Mouse (Mus musculus): ENCODE data around the gene Dennd1a. TPM values are rescaled to one million over a fixed set of nuclear protein-coding genes. Genes with fewer than 3 reads are reported as not detected.

Gene Dennd1a
- polyA plus RNA-seq, 1 experiment, result 36.2 TPM

GRCm38 (mm10) chr2:37757016-37757415 is 530.2 kb downstream of the Dennd1a start:
- no peak for TF ChIP-seq CTCF (conservative IDR thresholded peaks at IDR 0.05; ENCODE audit: insufficient read depth, insufficient read length, low read depth, low read length)
- TF ChIP-seq POLR2A (IDR thresholded peaks at IDR 0.05; ENCODE audit: low read depth, low read length), result no peak

GRCm38 (mm10) chr2:37756220-37756930 is 530.8 kb downstream of the Dennd1a start:
- WGBS, result 89% methylated on average over 2 of the region's 2 CpGs
- DNase-seq, result no peak

More at GRCm38 (mm10) chr2:37757016-37757415, 530.2 kb downstream of the Dennd1a start:
- Histone ChIP-seq H3K4me3 (ENCODE audit: insufficient read depth, low read depth, low read length) (no peak overlapping the region), H3K36me3 (ENCODE audit: control insufficient read depth, insufficient read depth, low read length) (no peaks in the 10 kb centered on the region), H3K4me1 (ENCODE audit: control insufficient read depth, insufficient read depth, low read length) (no peaks in the 10 kb centered on the region), H3K27me3 (replicated peaks; ENCODE audit: control insufficient read depth, insufficient read depth, low read length) (no peaks in the 10 kb centered on the region), H3K27ac (ENCODE audit: insufficient read depth, low read depth, low read length) (no peak overlapping the region)
- 84% methylated on average over 5 of the region's 5 CpGs for WGBS
- no peak for DNase-seq

GRCm38 (mm10) chr2:37751114-37751513 is 536.1 kb downstream of the Dennd1a start:
- no peak for DNase-seq
- WGBS, result 94% methylated on average over 1 of the region's 1 CpGs
- Histone ChIP-seq H3K27ac (ENCODE audit: insufficient read depth, low read depth, low read length) (no peak overlapping the region), H3K4me3 (ENCODE audit: insufficient read depth, low read depth, low read length) (no peak overlapping the region), H3K4me1 (ENCODE audit: control insufficient read depth, insufficient read depth, low read length) (peaks cover 4% of the 10 kb centered on the region; the same call in 1 of the 2 replicates), H3K27me3 (replicated peaks; ENCODE audit: control insufficient read depth, insufficient read depth, low read length) (no peaks in the 10 kb centered on the region), H3K36me3 (ENCODE audit: control insufficient read depth, insufficient read depth, low read length) (no peaks in the 10 kb centered on the region)
- TF ChIP-seq POLR2A (IDR thresholded peaks at IDR 0.05; ENCODE audit: low read depth, low read length) (no peak), CTCF (conservative IDR thresholded peaks at IDR 0.05; ENCODE audit: insufficient read depth, insufficient read length, low read depth, low read length) (no peak)

More at GRCm38 (mm10) chr2:37756220-37756930, 530.8 kb downstream of the Dennd1a start:
- TF ChIP-seq CTCF (conservative IDR thresholded peaks at IDR 0.05; ENCODE audit: insufficient read depth, insufficient read length, low read depth, low read length) (no peak), POLR2A (IDR thresholded peaks at IDR 0.05; ENCODE audit: low read depth, low read length) (no peak)
- Histone ChIP-seq H3K4me3 (ENCODE audit: insufficient read depth, low read depth, low read length) (no peak overlapping the region), H3K4me1 (ENCODE audit: control insufficient read depth, insufficient read depth, low read length) (no peaks in the 10 kb centered on the region), H3K27ac (ENCODE audit: insufficient read depth, low read depth, low read length) (no peak overlapping the region), H3K36me3 (ENCODE audit: control insufficient read depth, insufficient read depth, low read length) (no peaks in the 10 kb centered on the region), H3K27me3 (replicated peaks; ENCODE audit: control insufficient read depth, insufficient read depth, low read length) (no peaks in the 10 kb centered on the region)

DNA sequence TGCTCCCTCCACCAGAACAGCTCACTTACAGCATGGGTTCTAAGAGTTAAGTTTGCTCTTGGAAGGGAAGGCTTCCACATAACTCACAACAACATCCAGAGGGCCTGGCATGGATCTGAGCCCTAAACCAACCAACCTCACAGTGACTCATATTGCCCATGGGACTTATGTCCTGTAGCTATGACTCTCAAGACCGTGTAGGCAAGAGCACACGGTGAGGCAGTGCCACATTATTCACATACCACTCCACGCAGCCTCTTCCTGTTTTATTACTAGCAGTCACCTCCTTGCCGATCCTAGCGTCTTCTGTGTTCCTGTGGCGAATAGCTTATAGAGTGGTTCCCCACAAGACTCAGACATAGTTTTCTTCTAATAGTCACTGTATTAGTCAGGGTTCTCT is 537.9 kb downstream of the Dennd1a start:
- no peak for DNase-seq
- Histone ChIP-seq H3K36me3 (ENCODE audit: control insufficient read depth, insufficient read depth, low read length) (no peaks in the 10 kb centered on the region), H3K27me3 (replicated peaks; ENCODE audit: control insufficient read depth, insufficient read depth, low read length) (no peaks in the 10 kb centered on the region), H3K4me3 (ENCODE audit: insufficient read depth, low read depth, low read length) (no peak overlapping the region), H3K27ac (ENCODE audit: insufficient read depth, low read depth, low read length) (no peak overlapping the region), H3K4me1 (ENCODE audit: control insufficient read depth, insufficient read depth, low read length) (peaks cover 14% of the 10 kb centered on the region)
- TF ChIP-seq CTCF (conservative IDR thresholded peaks at IDR 0.05; ENCODE audit: insufficient read depth, insufficient read length, low read depth, low read length) (no peak), POLR2A (IDR thresholded peaks at IDR 0.05; ENCODE audit: low read depth, low read length) (no peak)
- 50% methylated on average over 6 of the region's 6 CpGs for WGBS

Other genes with a start within 250 kb of the Dennd1a start
- gene Lhx2, start 51.9 kb upstream of the Dennd1a start, polyA plus RNA-seq (2012; rRNA removed), result 0.08 and 0.10 TPM in 2 replicates
- 15.0 and 18.6 TPM in 2 replicates for gene Nek6, start 224.3 kb upstream of the Dennd1a start, polyA plus RNA-seq (2012; rRNA removed)